Mouse (Mus musculus) intestine, embryonic 14.5 days (tissue): ENCODE results near the gene Abcd2. TPM values are rescaled to one million over a fixed set of nuclear protein-coding genes. Genes with fewer than 3 reads are reported as not detected.
A peak's percentile ranks its signal among the peaks of the same experiment; 100 is the strongest.

Source experiments
- ATAC-seq: fragments of 200-750 bp; cut with Nextera tagmentation; replicated peaks from 2 replicates; pipeline ENCODE4 v1.8.0; 2017; ENCODE audit warnings: low read depth, moderate number of reproducible peaks, moderate TSS enrichment, moderate library complexity; ENCODE audit not compliant: low FRiP score, low TSS enrichment
- DNase-seq: peaks from one replicate; pipeline ENCODE4 v3.0.0-alpha.2; 2018; ENCODE audit warnings: low spot score
- H3K27ac ChIP-seq: fragments of 300-500 bp; sonication (generic); 2 replicates; pipeline ENCODE4 v1.5.1; 2014; ENCODE audit warnings: low read depth, mild to moderate bottlenecking, control low read depth
- H3K27me3 ChIP-seq: fragments of 300-500 bp; sonication (generic); replicated peaks from 2 replicates; pipeline ENCODE4 v1.6.1; 2014; ENCODE audit warnings: low read length, control low read depth; ENCODE audit not compliant: control insufficient read depth, insufficient read depth
- H3K36me3 ChIP-seq: fragments of 300-500 bp; sonication (generic); 2 replicates; pipeline ENCODE4 v1.6.1; 2014; ENCODE audit warnings: low read length, control low read depth; ENCODE audit not compliant: control insufficient read depth, insufficient read depth
- H3K4me1 ChIP-seq: fragments of 300-500 bp; sonication (generic); replicated peaks from 2 replicates; pipeline ENCODE4 v1.6.1; 2014; ENCODE audit warnings: low read length, control low read depth, mixed read lengths; ENCODE audit not compliant: control insufficient read depth, insufficient read depth
- H3K4me2 ChIP-seq: fragments of 300-500 bp; sonication (generic); 2 replicates; pipeline ENCODE4 v1.6.1; 2014; ENCODE audit warnings: low read length
- H3K4me3 ChIP-seq: fragments of 300-500 bp; sonication (generic); 2 replicates; pipeline ENCODE4 v1.5.1; 2014; ENCODE audit warnings: low read depth, low read length, control low read depth, mixed read lengths
- H3K9ac ChIP-seq: fragments of 300-500 bp; sonication (generic); 2 replicates; pipeline ENCODE4 v1.6.1; 2014; ENCODE audit warnings: mild to moderate bottlenecking, low read length
- H3K9me3 ChIP-seq: fragments of 300-500 bp; sonication (generic); 2 replicates; pipeline ENCODE4 v1.6.1; 2016; ENCODE audit warnings: low read length, control low read depth; ENCODE audit not compliant: control insufficient read depth
- WGBS: fragments of 180-500 bp; shearing (Covaris S2); extraction: QIAGEN DNeasy Blood & Tissue Kit; methylation state at CpG from one replicate; pipeline ENCODE4 v1.1.7; 2014; 5-methylcytosine and 5-hydroxymethylcytosine counted together
- polyA plus RNA-seq: library from polyadenylated mRNA; unstranded; fragments of >200 nt; fragmentation: Nextera tagmentation; extraction: Ambion mirVana; gene quantifications from 2 replicates; pipeline ENCODE4 v1.2.1, GENCODE M21; 2014

Gene Abcd2
- polyA plus RNA-seq, 1 experiment from 2014 or later, result 2.8 TPM

- peak overlapping the region; percentile 55 for H3K4me2 ChIP-seq
- WGBS, result 12% methylated on average over 7 of the region's 7 CpGs
- H3K9ac ChIP-seq, result peak overlapping the region; percentile 47; the same call in 1 of the 2 replicates
Observed at GRCm38 (mm10) chr15:91192223-91192598, 612 bp upstream of the Abcd2 start.

GRCm38 (mm10) chr15:91190519-91191207, 936 bp downstream of the Abcd2 start:
- Histone ChIP-seq H3K36me3 (no peaks in the 10 kb centered on the region), H3K4me3 (peak overlapping the region; percentile 47), H3K27me3 (no peaks in the 10 kb centered on the region), H3K4me2 (peak overlapping the region; percentile 55), H3K4me1 (peaks cover 6% of the 10 kb centered on the region), H3K9me3 (no peaks in the 10 kb centered on the region), H3K27ac (no peak overlapping the region), H3K9ac (no peak overlapping the region)
- WGBS, result 45% methylated on average over 17 of the region's 17 CpGs
- no peak for DNase-seq
- ATAC-seq, result no peak

More at GRCm38 (mm10) chr15:91192223-91192598, 612 bp upstream of the Abcd2 start:
- Histone ChIP-seq H3K27ac (peak overlapping the region; percentile 84), H3K27me3 (no peaks in the 10 kb centered on the region), H3K4me1 (peaks cover 6% of the 10 kb centered on the region), H3K4me3 (peak overlapping the region; percentile 47), H3K9me3 (no peaks in the 10 kb centered on the region), H3K36me3 (no peaks in the 10 kb centered on the region)
- DNase-seq, result no peak
- peak; percentile 47; the same call in 1 of the 2 replicates for ATAC-seq

DNA sequence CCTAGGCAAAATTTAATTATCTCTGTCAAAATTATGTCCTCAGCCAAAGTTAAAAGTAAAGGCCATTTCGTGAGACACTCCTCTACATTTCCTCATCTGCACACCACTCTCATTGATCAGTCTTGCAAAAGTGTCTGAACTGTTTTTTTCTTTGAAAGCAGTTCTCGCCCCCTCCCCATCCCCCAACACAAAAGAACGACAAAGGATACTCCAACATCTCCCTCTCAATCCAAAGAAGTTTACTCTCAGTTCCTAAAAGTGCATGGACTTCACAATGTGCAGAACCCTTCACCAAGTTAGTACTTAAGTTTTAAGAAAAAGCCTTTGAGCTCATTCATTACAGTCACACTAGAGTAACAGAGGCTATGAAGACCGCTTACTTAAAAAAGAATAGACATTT, 1.6 kb downstream of the Abcd2 start:
- WGBS, result 39% methylated on average over 4 of the region's 4 CpGs
- H3K4me2 ChIP-seq, result peak overlapping the region; percentile 55
- no peaks in the 10 kb centered on the region for H3K36me3 ChIP-seq
- no peaks in the 10 kb centered on the region for H3K9me3 ChIP-seq
- peak overlapping the region; percentile 47 for H3K4me3 ChIP-seq
- H3K27ac ChIP-seq, result no peak overlapping the region
- no peak for DNase-seq
- peaks cover 6% of the 10 kb centered on the region for H3K4me1 ChIP-seq
- no peak overlapping the region for H3K9ac ChIP-seq
- H3K27me3 ChIP-seq, result no peaks in the 10 kb centered on the region
- ATAC-seq, result no peak

DNA sequence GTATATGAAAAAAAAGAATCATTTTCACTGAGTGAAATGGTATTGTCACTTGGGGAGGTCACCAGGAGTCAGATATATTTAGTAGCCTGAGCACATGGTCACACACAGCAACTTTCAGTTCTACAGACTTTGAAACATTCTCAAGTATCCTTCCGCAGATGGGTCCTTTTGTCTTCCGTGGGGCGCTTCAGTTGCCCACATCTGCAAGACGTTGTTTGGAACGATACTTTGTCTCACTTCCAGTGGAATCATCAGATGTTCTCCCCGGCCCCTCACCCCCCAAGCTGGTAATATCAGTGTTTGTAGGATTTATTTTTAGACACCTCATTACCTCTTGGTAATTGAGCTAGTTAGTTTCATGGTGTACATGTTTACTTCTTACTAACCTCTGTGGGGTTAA, 5.2 kb downstream of the Abcd2 start:
- Histone ChIP-seq H3K9ac (no peak overlapping the region), H3K4me3 (no peak overlapping the region), H3K9me3 (no peaks in the 10 kb centered on the region), H3K4me1 (peaks cover 6% of the 10 kb centered on the region; the same call in 1 of the 2 replicates), H3K4me2 (no peak overlapping the region), H3K36me3 (no peaks in the 10 kb centered on the region), H3K27me3 (no peaks in the 10 kb centered on the region), H3K27ac (no peak overlapping the region)
- DNase-seq, result no peak
- ATAC-seq, result no peak
- 80% methylated on average over 6 of the region's 6 CpGs for WGBS

GRCm38 (mm10) chr15:91179911-91180622, 11.5 kb downstream of the Abcd2 start:
- DNase-seq (no peak), ATAC-seq (no peak)
- Histone ChIP-seq H3K27me3 (no peaks in the 10 kb centered on the region), H3K9ac (no peak overlapping the region), H3K4me3 (no peak overlapping the region), H3K4me2 (no peak overlapping the region), H3K27ac (no peak overlapping the region), H3K9me3 (no peaks in the 10 kb centered on the region), H3K36me3 (no peaks in the 10 kb centered on the region), H3K4me1 (no peaks in the 10 kb centered on the region)
- 53% methylated on average over 15 of the region's 15 CpGs for WGBS

- ATAC-seq, result no peak
- no peaks in the 10 kb centered on the region for H3K27me3 ChIP-seq
- H3K4me1 ChIP-seq, result no peaks in the 10 kb centered on the region
Observed at GRCm38 (mm10) chr15:91178656-91179314, 12.8 kb downstream of the Abcd2 start.

GRCm38 (mm10) chr15:91172193-91172592, 19.4 kb downstream of the Abcd2 start:
- Histone ChIP-seq H3K4me1 (no peaks in the 10 kb centered on the region), H3K4me3 (no peak overlapping the region), H3K36me3 (no peaks in the 10 kb centered on the region), H3K9ac (no peak overlapping the region), H3K27ac (no peak overlapping the region), H3K9me3 (no peaks in the 10 kb centered on the region), H3K27me3 (no peaks in the 10 kb centered on the region), H3K4me2 (no peak overlapping the region)
- DNase-seq (no peak), ATAC-seq (no peak)
- WGBS, result 55% methylated on average over 4 of the region's 4 CpGs

More at GRCm38 (mm10) chr15:91178656-91179314, 12.8 kb downstream of the Abcd2 start:
- no peaks in the 10 kb centered on the region for H3K36me3 ChIP-seq
- 54% methylated on average over 9 of the region's 9 CpGs for WGBS
- H3K4me3 ChIP-seq, result no peak overlapping the region
- no peak overlapping the region for H3K4me2 ChIP-seq
- no peak overlapping the region for H3K9ac ChIP-seq
- H3K9me3 ChIP-seq, result no peaks in the 10 kb centered on the region
- no peak for DNase-seq
- H3K27ac ChIP-seq, result no peak overlapping the region

- 72% methylated on average over 4 of the region's 4 CpGs for WGBS
- H3K4me1 ChIP-seq, result no peaks in the 10 kb centered on the region
Observed at GRCm38 (mm10) chr15:91171332-91171731, 20.3 kb downstream of the Abcd2 start.

More at GRCm38 (mm10) chr15:91171332-91171731, 20.3 kb downstream of the Abcd2 start:
- H3K9ac ChIP-seq, result no peak overlapping the region
- DNase-seq (no peak), ATAC-seq (no peak)
- no peaks in the 10 kb centered on the region for H3K27me3 ChIP-seq
- no peaks in the 10 kb centered on the region for H3K9me3 ChIP-seq
- no peak overlapping the region for H3K4me2 ChIP-seq
- no peaks in the 10 kb centered on the region for H3K36me3 ChIP-seq
- no peak overlapping the region for H3K4me3 ChIP-seq
- H3K27ac ChIP-seq, result no peak overlapping the region
